Mouse (Mus musculus) midbrain, postnatal 0 days (tissue): Measurements from ENCODE around the gene Pcsk2. TPM values are rescaled to one million over a fixed set of nuclear protein-coding genes. Genes with fewer than 3 reads are reported as not detected.

Source experiments
- ATAC-seq: fragments of 200-750 bp; cut with Nextera tagmentation; 2 replicates; pipeline ENCODE4 v1.8.0; 2017; ENCODE audit warnings: moderate number of reproducible peaks, mild to moderate bottlenecking, moderate TSS enrichment, moderate library complexity; ENCODE audit not compliant: low FRiP score
- DNase-seq: peaks from one replicate; pipeline ENCODE4 v3.0.0-alpha.2; 2015; ENCODE audit warnings: low spot score
- H3K27ac ChIP-seq: fragments of 300-500 bp; sonication (generic); 2 replicates; pipeline ENCODE4 v1.5.1; 2014; ENCODE audit warnings: low read depth, mild to moderate bottlenecking, low read length, mixed read lengths
- H3K27me3 ChIP-seq: fragments of 300-500 bp; sonication (generic); 2 replicates; pipeline ENCODE4 v1.6.1; 2014; ENCODE audit warnings: low read length, control low read depth, mixed read lengths; ENCODE audit not compliant: insufficient read depth
- H3K36me3 ChIP-seq: fragments of 300-500 bp; sonication (generic); 2 replicates; pipeline ENCODE4 v1.6.1; 2014; ENCODE audit warnings: low read length, control low read depth, mixed read lengths; ENCODE audit not compliant: insufficient read depth
- H3K4me1 ChIP-seq: fragments of 300-500 bp; sonication (generic); 2 replicates; pipeline ENCODE4 v1.6.1; 2014; ENCODE audit warnings: mild to moderate bottlenecking, control low read depth, antibody characterized with exemption, low read length, mixed read lengths; ENCODE audit not compliant: insufficient read depth
- H3K4me2 ChIP-seq: fragments of 300-500 bp; sonication (generic); 2 replicates; pipeline ENCODE4 v1.6.1; 2014; ENCODE audit warnings: low read depth, mild to moderate bottlenecking, low read length, mixed read lengths; ENCODE audit not compliant: poor library complexity, severe bottlenecking
- H3K4me3 ChIP-seq: fragments of 300-500 bp; sonication (generic); 2 replicates; pipeline ENCODE4 v1.5.1; 2014; ENCODE audit warnings: low read depth, mild to moderate bottlenecking, low read length, moderate library complexity
- H3K9ac ChIP-seq: fragments of 300-500 bp; sonication (generic); replicated peaks from 2 replicates; pipeline ENCODE4 v1.6.1; 2014; ENCODE audit warnings: mild to moderate bottlenecking, low read length, moderate library complexity, mixed read lengths; ENCODE audit not compliant: poor library complexity, severe bottlenecking
- H3K9me3 ChIP-seq: fragments of 300-500 bp; sonication (generic); 2 replicates; pipeline ENCODE4 v1.6.1; 2016; ENCODE audit warnings: low read length, control low read depth
- CTCF ChIP-seq: IDR thresholded peaks from 2 replicates; pipeline ENCODE4 v1.5.1; 2016; ENCODE audit warnings: antibody characterized with exemption, mild to moderate bottlenecking
- WGBS: fragments of 180-500 bp; shearing (Covaris S2); extraction: QIAGEN DNeasy Blood & Tissue Kit; methylation state at CpG from one replicate; pipeline ENCODE4 v1.1.7; 2014; 5-methylcytosine and 5-hydroxymethylcytosine counted together
- polyA plus RNA-seq: library from polyadenylated mRNA; unstranded; fragments of >200 nt; fragmentation: Nextera tagmentation; extraction: Ambion mirVana; gene quantifications from 2 replicates; pipeline ENCODE4 v1.2.1, GENCODE M21; 2015
- total RNA-seq: library from RNA; depleted of rRNA; stranded (reverse); fragments of >200 nt; gene quantifications from 2 replicates; pipeline ENCODE4 v1.2.3, GENCODE M21; 2014

Gene Pcsk2
- total and polyA plus RNA-seq, 2 experiments from 2014 or later, result 38.3 to 60.8 TPM

DNA sequence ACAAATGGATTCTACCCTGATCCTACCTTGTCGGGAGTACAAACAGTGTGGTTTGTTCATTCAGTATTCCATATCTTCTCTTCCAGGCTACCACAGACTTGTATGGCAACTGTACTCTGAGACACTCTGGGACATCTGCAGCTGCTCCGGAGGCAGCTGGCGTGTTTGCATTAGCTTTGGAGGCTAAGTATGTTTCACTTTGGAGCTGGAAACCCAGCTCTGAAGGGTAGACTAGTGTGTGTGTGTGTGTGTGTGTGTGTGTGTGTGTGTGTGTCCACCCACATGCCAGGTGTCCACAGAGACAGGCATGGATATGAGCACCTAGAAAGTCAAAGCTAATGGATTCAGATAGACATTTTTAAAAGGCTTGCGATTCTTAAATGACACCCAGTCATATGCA, 249.9 kb downstream of the Pcsk2 start:
- no peak overlapping the region for H3K4me2 ChIP-seq
- H3K27ac ChIP-seq, result peak overlapping the region; percentile 0; the same call in 1 of the 2 replicates
- 0 out of 2 replicates have a peak, but pooled peaks cover under 1% of the 10 kb centered on the region for H3K36me3 ChIP-seq
- 94% methylated on average over 4 of the region's 4 CpGs for WGBS
- no peak for TF ChIP-seq CTCF
- no peak for ATAC-seq
- DNase-seq, result no peak
- H3K4me3 ChIP-seq, result no peak overlapping the region
- H3K27me3 ChIP-seq, result no peaks in the 10 kb centered on the region
- no peaks in the 10 kb centered on the region for H3K4me1 ChIP-seq
- no peaks in the 10 kb centered on the region for H3K9me3 ChIP-seq
- no peak overlapping the region for H3K9ac ChIP-seq

DNA sequence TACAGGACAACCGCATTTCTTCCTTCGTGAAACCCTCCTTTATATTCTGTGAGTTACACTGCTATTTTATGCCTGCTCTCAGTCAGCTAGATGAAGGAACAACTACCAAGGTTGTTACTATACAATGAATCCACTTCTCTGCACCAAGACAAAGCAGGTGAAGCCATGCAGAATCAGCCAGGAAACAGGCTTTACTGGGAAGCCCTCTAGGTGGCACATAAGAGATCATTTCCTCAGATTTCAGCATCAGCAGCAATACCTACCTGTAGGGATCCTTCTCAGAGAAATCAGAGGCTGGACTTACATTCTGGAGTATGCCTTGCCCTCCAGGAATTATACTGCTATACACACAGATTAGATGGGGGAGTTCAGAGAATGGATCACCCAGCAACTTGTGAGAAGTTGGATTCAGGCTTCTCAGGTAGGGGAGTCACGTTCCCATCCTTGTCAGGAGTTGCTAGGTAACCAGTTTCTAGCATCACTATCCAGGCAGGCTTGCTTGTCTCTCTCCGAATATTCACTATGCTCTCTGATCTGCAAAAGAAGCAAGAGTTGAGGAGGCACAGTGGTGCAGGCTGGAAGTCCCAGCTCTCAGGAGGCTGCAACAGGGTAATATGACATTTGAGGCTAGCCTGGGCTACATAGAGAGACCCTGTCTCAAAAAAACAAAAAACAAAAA, 250.5 kb downstream of the Pcsk2 start:
- peak overlapping the region; percentile 0; the same call in 1 of the 2 replicates for H3K27ac ChIP-seq
- WGBS, result 60% methylated on average over 4 of the region's 4 CpGs

GRCm38 (mm10) chr2:143801097-143801496, 255.1 kb downstream of the Pcsk2 start:
- no peaks in the 10 kb centered on the region for H3K4me1 ChIP-seq
- H3K27me3 ChIP-seq, result no peaks in the 10 kb centered on the region
- no peak overlapping the region for H3K27ac ChIP-seq
- no peaks in the 10 kb centered on the region for H3K9me3 ChIP-seq
- 89% methylated on average over 5 of the region's 5 CpGs for WGBS
- no peak overlapping the region for H3K4me2 ChIP-seq
- DNase-seq (no peak), ATAC-seq (no peak)
- H3K4me3 ChIP-seq, result no peak overlapping the region
- no peak for TF ChIP-seq CTCF
- H3K36me3 ChIP-seq, result peaks cover 12% of the 10 kb centered on the region; the same call in 1 of the 2 replicates
- H3K9ac ChIP-seq, result no peak overlapping the region

More for the DNA sequence above, 250.5 kb downstream of the Pcsk2 start:
- DNase-seq (peak; percentile 17), ATAC-seq (peak; percentile 58)
- Histone ChIP-seq H3K36me3 (peaks cover 4% of the 10 kb centered on the region; the same call in 1 of the 2 replicates), H3K9me3 (no peaks in the 10 kb centered on the region), H3K27me3 (no peaks in the 10 kb centered on the region), H3K4me2 (no peak overlapping the region), H3K4me3 (no peak overlapping the region), H3K4me1 (no peaks in the 10 kb centered on the region), H3K9ac (no peak overlapping the region)
- TF ChIP-seq CTCF, result peak; percentile 54

DNA sequence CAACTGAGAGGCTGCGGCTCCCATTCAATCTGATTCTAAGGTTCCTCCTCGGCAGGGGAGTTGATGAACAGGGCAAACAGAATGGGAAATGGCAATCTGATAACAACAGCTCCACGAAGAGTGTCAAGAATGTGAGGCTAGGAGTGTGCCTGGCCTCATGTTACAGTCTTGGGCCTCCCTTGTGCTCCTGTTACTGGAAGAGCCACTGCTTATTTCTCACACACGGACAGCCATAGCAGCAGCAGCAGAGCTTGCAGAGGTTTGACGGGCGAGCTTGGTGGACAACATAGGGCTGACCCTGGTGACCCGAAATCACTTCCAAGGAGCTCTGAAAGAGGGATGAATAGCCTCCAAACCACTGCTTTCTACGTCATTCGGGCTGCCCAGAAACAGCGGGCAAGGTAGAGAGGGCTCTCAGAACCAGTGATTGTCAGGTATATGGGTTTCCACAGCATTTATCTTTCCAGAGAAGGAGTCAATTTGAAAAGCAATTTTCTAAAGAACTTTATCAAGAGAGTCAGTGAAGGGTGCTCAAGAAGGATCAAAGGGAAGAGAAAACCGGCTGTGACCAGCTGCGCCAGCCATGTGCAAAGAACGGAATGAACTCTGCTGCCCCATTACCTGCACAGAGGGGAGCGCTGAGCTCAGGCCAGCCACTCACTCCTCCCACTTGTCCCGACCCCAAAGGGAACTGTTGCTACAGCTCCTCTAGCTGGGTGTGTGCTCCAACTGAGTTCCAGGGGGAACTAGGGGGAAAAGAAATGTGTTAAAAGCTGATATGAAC, 260.4 kb downstream of the Pcsk2 start:
- no peaks in the 10 kb centered on the region for H3K27me3 ChIP-seq
- H3K9me3 ChIP-seq, result no peaks in the 10 kb centered on the region
- no peak for ATAC-seq
- no peak overlapping the region for H3K4me2 ChIP-seq
- H3K27ac ChIP-seq, result no peak overlapping the region
- WGBS, result 65% methylated on average over 15 of the region's 15 CpGs
- H3K4me1 ChIP-seq, result no peaks in the 10 kb centered on the region
- no peak overlapping the region for H3K9ac ChIP-seq
- no peak for DNase-seq
- no peak overlapping the region for H3K4me3 ChIP-seq
- TF ChIP-seq CTCF, result no peak
- peaks cover 8% of the 10 kb centered on the region; the same call in 1 of the 2 replicates for H3K36me3 ChIP-seq

GRCm38 (mm10) chr2:143806924-143807664, 261.1 kb downstream of the Pcsk2 start:
- H3K4me2 ChIP-seq, result no peak overlapping the region
- no peak overlapping the region for H3K4me3 ChIP-seq
- ATAC-seq (no peak), DNase-seq (no peak)
- 46% methylated on average over 9 of the region's 9 CpGs for WGBS
- H3K4me1 ChIP-seq, result no peaks in the 10 kb centered on the region
- H3K27me3 ChIP-seq, result no peaks in the 10 kb centered on the region
- no peak overlapping the region for H3K27ac ChIP-seq
- peaks cover 8% of the 10 kb centered on the region; the same call in 1 of the 2 replicates for H3K36me3 ChIP-seq
- H3K9me3 ChIP-seq, result no peaks in the 10 kb centered on the region
- no peak for TF ChIP-seq CTCF
- no peak overlapping the region for H3K9ac ChIP-seq
